Mouse (Mus musculus) thymus, postnatal 10 days (tissue): Measurements from ENCODE around the gene Adra1b.

ENCODE experiments used
- DNase-seq, 2 experiments: peaks; one replicate each; pipeline ENCODE4 v3.0.0; 2021; ENCODE audit warnings: low spot score in 2 of 2

Gene Adra1b

GRCm38 (mm10) chr11:43895323-43895722 lies 5.7 kb downstream of the Adra1b start:
- DNase-seq = no peak

GRCm38 (mm10) chr11:43892546-43892945 lies 8.5 kb downstream of the Adra1b start:
- DNase-seq = no peak

GRCm38 (mm10) chr11:43891457-43891856 lies 9.6 kb downstream of the Adra1b start:
- DNase-seq = no peak

GRCm38 (mm10) chr11:43889208-43889915 lies 11.6 kb downstream of the Adra1b start:
- no peak for DNase-seq

- no peak for DNase-seq
Observed at GRCm38 (mm10) chr11:43888736-43889135, 12.3 kb downstream of the Adra1b start.

GRCm38 (mm10) chr11:43887597-43887996 lies 13.4 kb downstream of the Adra1b start:
- no peak for DNase-seq

- no peak for DNase-seq
Observed at GRCm38 (mm10) chr11:43884521-43884920, 16.5 kb downstream of the Adra1b start.

- DNase-seq = no peak
Observed at GRCm38 (mm10) chr11:43883641-43884181, 17.3 kb downstream of the Adra1b start.

- DNase-seq = no peak
Observed at GRCm38 (mm10) chr11:43877211-43877610, 23.8 kb downstream of the Adra1b start.

GRCm38 (mm10) chr11:43867721-43868281 lies 33.2 kb downstream of the Adra1b start:
- no peak for DNase-seq

GRCm38 (mm10) chr11:43865298-43866165 lies 35.5 kb downstream of the Adra1b start:
- DNase-seq = no peak

GRCm38 (mm10) chr11:43853046-43853445 lies 48.0 kb downstream of the Adra1b start:
- no peak for DNase-seq

GRCm38 (mm10) chr11:43848056-43848455 lies 53.0 kb downstream of the Adra1b start:
- no peak for DNase-seq

- DNase-seq = no peak
Observed at GRCm38 (mm10) chr11:43841596-43841995, 59.4 kb downstream of the Adra1b start.

- no peak for DNase-seq
Observed at GRCm38 (mm10) chr11:43840491-43840890, 60.5 kb downstream of the Adra1b start.

GRCm38 (mm10) chr11:43835880-43836740 lies 64.9 kb downstream of the Adra1b start:
- peak; percentile 4 to 43 for DNase-seq

GRCm38 (mm10) chr11:43835456-43835855 lies 65.6 kb downstream of the Adra1b start:
- no peak for DNase-seq

- DNase-seq = no peak
Observed at GRCm38 (mm10) chr11:43834531-43834930, 66.5 kb downstream of the Adra1b start.

- no peak for DNase-seq
Observed at GRCm38 (mm10) chr11:43831530-43831929, 69.5 kb downstream of the Adra1b start.

- no peak for DNase-seq
Observed at GRCm38 (mm10) chr11:43826769-43827168, 74.2 kb downstream of the Adra1b start.

GRCm38 (mm10) chr11:43823349-43823748 lies 77.7 kb downstream of the Adra1b start:
- no peak for DNase-seq
